Mouse (Mus musculus) heart, adult 2 months (tissue): Measurements from ENCODE around the gene Pwwp2a. TPM values are rescaled to one million over a fixed set of nuclear protein-coding genes. Genes with fewer than 3 reads are reported as not detected.

Experiments used
- DNase-seq, 2 experiments: peaks; one replicate each; pipeline ENCODE4 v3.0.0; 2021
- H3K27ac ChIP-seq: fragments of 200-600 bp; 2 replicates; pipeline ENCODE4 v1.8.1; 2022
- H3K27me3 ChIP-seq: fragments of 200-500 bp; 2 replicates; pipeline ENCODE4 v1.6.1; 2012; ENCODE audit warnings: mild to moderate bottlenecking, low read length, inconsistent platforms, mixed read lengths; ENCODE audit not compliant: control insufficient read depth, insufficient read depth
- H3K36me3 ChIP-seq: fragments of 200-500 bp; 2 replicates; pipeline ENCODE4 v1.6.1; 2012; ENCODE audit warnings: low read length, inconsistent platforms; ENCODE audit not compliant: control insufficient read depth, insufficient read depth
- H3K4me1 ChIP-seq: fragments of 200-500 bp; 2 replicates; pipeline ENCODE4 v1.6.1; 2011; ENCODE audit warnings: low read length; ENCODE audit not compliant: control insufficient read depth, insufficient read depth
- H3K4me3 ChIP-seq: fragments of 200-600 bp; 2 replicates; pipeline ENCODE4 v1.8.1; 2022
- H3K79me2 ChIP-seq: fragments of 200-500 bp; replicated peaks from 2 replicates; pipeline ENCODE4 v1.6.1; 2012; ENCODE audit warnings: mild to moderate bottlenecking, inconsistent platforms, low read length, moderate library complexity, mixed read lengths; ENCODE audit not compliant: control insufficient read depth, insufficient read depth
- H3K9ac ChIP-seq: fragments of 200-500 bp; 2 replicates; pipeline ENCODE4 v1.6.1; 2012; ENCODE audit warnings: low read depth, mild to moderate bottlenecking, control low read depth, inconsistent platforms, low read length, mixed read lengths
- CTCF ChIP-seq: fragments of 200-600 bp; IDR thresholded peaks from 2 replicates; pipeline ENCODE4 v1.8.1; 2022; ENCODE audit warnings: antibody characterized with exemption, mild to moderate bottlenecking, moderate library complexity
- EP300 ChIP-seq: fragments of 200-500 bp; IDR thresholded peaks from 2 replicates; pipeline ENCODE4 v1.6.1; 2011; ENCODE audit warnings: low read depth, low read length, control low read depth; ENCODE audit not compliant: insufficient read depth
- POLR2A ChIP-seq: fragments of 200-500 bp; IDR thresholded peaks from 2 replicates; pipeline ENCODE4 v1.6.1; 2011; ENCODE audit warnings: mild to moderate bottlenecking, low read depth, low read length, control low read depth; ENCODE audit not compliant: insufficient read depth
- WGBS: fragments of 180-500 bp; shearing (Covaris S2); methylation state at CpG from one replicate; pipeline ENCODE4 v1.1.7; 2018; 5-methylcytosine and 5-hydroxymethylcytosine counted together
- intact Hi-C: fragments of 180-260 bp; cut with DNase I; formaldehyde crosslinking; loops from one replicate; pipeline ENCODE4 v1.15.1; 2025
- polyA plus RNA-seq: library from polyadenylated mRNA; depleted of rRNA; stranded (reverse); fragments of >200 nt; gene quantifications from 2 replicates; pipeline ENCODE4 v1.2.3, GENCODE M21; 2012
- total RNA-seq, 2 experiments: library from RNA; stranded (reverse); gene quantifications; 2 replicates each; pipeline ENCODE4 v1.2.3; 2021

Gene Pwwp2a
- total and polyA plus RNA-seq, 3 experiments = 7.4 to 18.3 (median 16.8) TPM

DNA sequence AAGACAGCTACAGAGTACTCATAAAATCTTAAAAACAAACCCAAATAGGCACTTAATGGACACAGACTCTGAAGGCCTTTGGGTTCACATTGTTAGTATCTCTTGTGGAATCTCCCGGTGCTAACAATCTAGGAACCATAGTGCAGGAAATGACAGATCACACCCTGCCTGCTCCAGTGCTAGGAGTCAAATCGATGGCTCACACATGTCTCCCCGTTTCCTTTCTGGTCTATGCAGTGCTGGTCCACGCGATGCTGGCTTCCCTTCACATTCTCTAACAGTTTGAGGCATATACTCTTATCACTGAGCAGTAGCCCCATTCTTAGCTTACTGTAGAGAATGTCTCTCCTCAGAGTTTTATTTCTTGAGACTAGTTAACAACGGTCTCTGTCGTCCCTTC lies 46.0 kb downstream of the Pwwp2a start:
- WGBS = 41% methylated on average over 7 of the region's 7 CpGs
- Histone ChIP-seq H3K27me3 (no peaks in the 10 kb centered on the region), H3K4me1 (peaks cover 2% of the 10 kb centered on the region), H3K4me3 (no peak overlapping the region), H3K9ac (no peak overlapping the region), H3K79me2 (no peaks in the 10 kb centered on the region), H3K36me3 (no peaks in the 10 kb centered on the region), H3K27ac (no peak overlapping the region)
- no peak for DNase-seq
- intact Hi-C loops = no loop called here
- no peak for TF ChIP-seq EP300
- TF ChIP-seq CTCF = no peak
- TF ChIP-seq POLR2A = no peak

DNA sequence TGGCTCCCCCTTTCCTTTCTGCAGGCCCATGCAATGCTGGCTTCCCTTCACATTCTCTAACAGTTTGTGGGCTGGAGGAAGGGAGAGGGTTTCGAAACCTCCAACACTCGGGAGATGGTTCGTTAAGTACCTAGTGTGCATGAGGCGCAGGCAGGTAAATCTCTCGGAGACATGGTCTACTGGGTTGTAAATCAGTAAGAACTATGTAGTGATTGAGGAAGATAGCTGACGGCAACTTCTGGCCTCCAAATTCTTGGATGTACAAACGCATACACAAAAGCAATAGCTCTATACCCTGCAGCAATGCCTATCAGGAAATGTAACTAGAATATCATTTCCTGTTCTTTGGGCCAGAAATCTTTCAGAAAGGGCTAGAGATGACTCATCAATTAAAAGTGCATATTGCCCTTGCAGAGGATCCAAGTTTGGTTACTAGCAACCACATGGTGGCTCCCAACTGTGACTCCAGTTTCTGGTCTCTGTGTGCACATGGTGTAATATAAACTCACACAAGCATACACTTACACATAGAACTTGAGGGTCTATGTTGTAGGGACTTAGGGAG lies 47.0 kb downstream of the Pwwp2a start:
- Histone ChIP-seq H3K36me3 (no peaks in the 10 kb centered on the region), H3K9ac (no peak overlapping the region), H3K79me2 (no peaks in the 10 kb centered on the region), H3K27me3 (no peaks in the 10 kb centered on the region), H3K4me3 (no peak overlapping the region), H3K4me1 (peaks cover 2% of the 10 kb centered on the region), H3K27ac (no peak overlapping the region)
- intact Hi-C loops = no loop called here
- no peak for DNase-seq
- no peak for TF ChIP-seq EP300
- TF ChIP-seq POLR2A = no peak
- TF ChIP-seq CTCF = no peak
- whole genome bisulfite sequencing = 69% methylated on average over 7 of the region's 7 CpGs

DNA sequence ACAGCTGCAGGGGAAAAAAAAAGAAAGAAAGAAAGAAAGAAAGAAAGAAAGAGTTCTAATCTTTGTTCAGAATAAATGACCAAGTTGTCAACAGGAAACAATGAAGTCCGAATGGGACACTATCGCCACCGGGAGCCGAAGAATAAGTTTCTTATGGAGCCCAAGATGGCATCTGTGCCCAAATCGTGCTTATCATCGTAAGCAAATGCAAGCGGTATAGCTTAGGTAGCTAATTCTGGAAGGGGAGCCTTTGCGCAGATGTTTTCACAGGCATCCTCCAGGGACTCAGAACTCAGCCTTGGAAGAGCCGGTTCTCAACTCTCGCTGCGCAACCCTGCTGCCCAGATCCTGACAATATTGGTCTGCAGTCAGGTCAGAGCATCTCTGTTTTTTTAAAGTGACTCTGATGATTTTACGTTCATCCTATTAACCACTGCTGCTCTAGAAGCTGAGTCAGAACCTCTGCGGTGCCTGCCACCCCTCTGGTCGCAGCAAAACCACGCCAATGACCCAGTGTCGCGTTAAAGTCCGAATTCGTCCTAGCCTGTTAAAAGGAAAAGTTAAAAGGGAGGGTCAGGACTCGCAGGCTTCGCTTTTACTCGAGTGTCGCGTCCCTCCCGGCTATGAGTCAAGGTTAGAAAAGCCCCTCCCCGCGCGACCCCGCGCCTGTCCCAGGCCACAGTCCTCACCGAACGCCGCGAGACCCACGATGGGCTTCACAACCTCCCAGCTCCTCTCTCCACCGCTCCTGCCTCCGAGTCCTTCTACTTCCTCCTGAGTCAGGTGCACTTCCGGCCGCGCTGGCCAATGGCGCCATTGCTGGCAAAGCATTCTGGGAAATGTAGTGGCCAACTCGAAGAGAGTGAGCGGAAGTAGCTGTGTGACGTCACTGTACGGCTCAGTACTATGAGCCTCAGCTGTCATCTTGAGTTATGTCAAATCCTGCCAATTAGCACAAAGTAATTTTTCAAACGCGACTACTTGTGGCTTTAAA lies 65.7 kb downstream of the Pwwp2a start, which contains the start of gene Ttc1:
Gene Ttc1, minus strand, starts transcription at position 776 of the 994 bp plus-strand sequence.
- Histone ChIP-seq H3K9ac (peak within 1 kb of the TSS; percentile 76), H3K4me1 (no peaks in the 10 kb centered on the region), H3K4me3 (peak within 1 kb of the TSS; percentile 77), H3K79me2 (0 out of 2 replicates have a peak, but pooled peaks cover 1% of the 10 kb centered on the region), H3K27me3 (no peaks in the 10 kb centered on the region), H3K36me3 (peaks cover 2% of the 10 kb centered on the region; the same call in 1 of the 2 replicates), H3K27ac (peak within 1 kb of the TSS; percentile 71)
- intact Hi-C loops = loop anchor here (2.0 kb wide), 1 partner anchor 65 kb away; no protein-coding TSS in a partner anchor
- under 1% methylated on average over 47 of the region's 47 CpGs for WGBS
- peak; percentile 96 for TF ChIP-seq POLR2A
- no peak for TF ChIP-seq CTCF
- TF ChIP-seq EP300 = peak; percentile 61; the same call in 1 of the 2 replicates
- peak; percentile 95 to 97 for DNase-seq

GRCm38 (mm10) chr11:43751542-43751941 lies 69.7 kb downstream of the Pwwp2a start:
- DNase-seq = no peak
- intact Hi-C loops = no loop called here
- no peaks in the 10 kb centered on the region for H3K27me3 ChIP-seq
- H3K79me2 ChIP-seq = 0 out of 2 replicates have a peak, but pooled peaks cover 1% of the 10 kb centered on the region
- H3K36me3 ChIP-seq = peaks cover 2% of the 10 kb centered on the region; the same call in 1 of the 2 replicates
- no peak overlapping the region for H3K4me3 ChIP-seq
- no peak overlapping the region for H3K27ac ChIP-seq
- TF ChIP-seq CTCF (peak; percentile 34), EP300 (no peak), POLR2A (no peak)
- no peak overlapping the region for H3K9ac ChIP-seq
- WGBS = 70% methylated on average over 2 of the region's 2 CpGs
- H3K4me1 ChIP-seq = no peaks in the 10 kb centered on the region

DNA sequence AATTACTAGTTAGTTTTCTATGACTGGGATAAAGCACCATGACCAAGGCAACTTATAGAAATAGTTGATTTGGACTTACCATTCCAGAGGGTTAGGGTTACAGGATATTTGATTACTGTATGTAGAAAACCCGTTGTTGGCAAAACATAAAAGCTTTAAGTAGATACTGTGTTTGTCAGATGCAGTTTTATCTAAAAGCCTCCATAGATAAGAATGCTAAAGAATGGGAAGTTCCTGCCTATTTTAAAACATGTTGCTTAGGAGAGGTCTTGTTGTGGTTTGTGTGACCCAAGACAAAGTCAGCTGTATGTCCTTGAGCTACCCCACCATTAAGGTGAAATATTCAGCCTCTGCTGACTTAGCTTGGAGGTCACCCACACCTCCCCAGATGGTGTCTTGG lies 72.8 kb downstream of the Pwwp2a start:
- TF ChIP-seq POLR2A (no peak), CTCF (no peak), EP300 (no peak)

More for the DNA sequence above, 72.8 kb downstream of the Pwwp2a start:
- H3K4me3 ChIP-seq = no peak overlapping the region
- 35% methylated on average over 1 of the region's 1 CpGs for WGBS
- no peaks in the 10 kb centered on the region for H3K79me2 ChIP-seq
- H3K36me3 ChIP-seq = no peaks in the 10 kb centered on the region
- no peak for DNase-seq
- intact Hi-C loops = no loop called here
- no peak overlapping the region for H3K27ac ChIP-seq
- no peak overlapping the region for H3K9ac ChIP-seq
- no peaks in the 10 kb centered on the region for H3K4me1 ChIP-seq
- no peaks in the 10 kb centered on the region for H3K27me3 ChIP-seq
